Mouse (Mus musculus) liver, embryonic 12.5 days (tissue): ENCODE data around the gene Ces1d. TPM values are rescaled to one million over a fixed set of nuclear protein-coding genes. Genes with fewer than 3 reads are reported as not detected.
A peak's percentile ranks its signal among the peaks of the same experiment; 100 is the strongest.
"Not testable (repeated sequence)": the region's sequence is repeated elsewhere in the genome, so short reads cannot be mapped to it uniquely, and the experiment has no call there.

Experiments used
- ATAC-seq: fragments of 200-750 bp; cut with Nextera tagmentation; 2 replicates; pipeline ENCODE4 v1.8.0; 2017; ENCODE audit warnings: moderate number of reproducible peaks, mild to moderate bottlenecking, moderate library complexity
- H3K27ac ChIP-seq: fragments of 300-500 bp; sonication (generic); 2 replicates; pipeline ENCODE4 v1.5.1; 2016; ENCODE audit warnings: mild to moderate bottlenecking
- H3K27me3 ChIP-seq: fragments of 300-500 bp; sonication (generic); replicated peaks from 2 replicates; pipeline ENCODE4 v1.6.1; 2016; ENCODE audit warnings: mild to moderate bottlenecking, moderate library complexity
- H3K36me3 ChIP-seq: fragments of 300-500 bp; sonication (generic); 2 replicates; pipeline ENCODE4 v1.6.1; 2016; ENCODE audit warnings: mild to moderate bottlenecking, moderate library complexity
- H3K4me1 ChIP-seq: fragments of 300-500 bp; sonication (generic); 2 replicates; pipeline ENCODE4 v1.6.1; 2016
- H3K4me2 ChIP-seq: fragments of 300-500 bp; sonication (generic); 2 replicates; pipeline ENCODE4 v1.6.1; 2016; ENCODE audit warnings: mild to moderate bottlenecking, moderate library complexity
- H3K4me3 ChIP-seq: fragments of 300-500 bp; sonication (generic); 2 replicates; pipeline ENCODE4 v1.5.1; 2016; ENCODE audit warnings: mild to moderate bottlenecking, moderate library complexity
- H3K9ac ChIP-seq: fragments of 300-500 bp; sonication (generic); 2 replicates; pipeline ENCODE4 v1.6.1; 2016; ENCODE audit warnings: mild to moderate bottlenecking, moderate library complexity
- H3K9me3 ChIP-seq: fragments of 300-500 bp; sonication (generic); replicated peaks from 2 replicates; pipeline ENCODE4 v1.6.1; 2016; ENCODE audit warnings: mild to moderate bottlenecking, moderate library complexity
- WGBS: fragments of 180-500 bp; shearing (Covaris S2); methylation state at CpG from one replicate; pipeline ENCODE4 v1.1.7; 2016; ENCODE audit not compliant: insufficient replicate concordance; 5-methylcytosine and 5-hydroxymethylcytosine counted together
- polyA plus RNA-seq: library from polyadenylated mRNA; unstranded; fragments of >200 nt; fragmentation: Nextera tagmentation; extraction: Ambion mirVana; gene quantifications from 2 replicates; pipeline ENCODE4 v1.2.1, GENCODE M21; 2016

The Ces1d gene
- polyA plus RNA-seq: 1.5 and 1.8 TPM in 2 replicates

DNA sequence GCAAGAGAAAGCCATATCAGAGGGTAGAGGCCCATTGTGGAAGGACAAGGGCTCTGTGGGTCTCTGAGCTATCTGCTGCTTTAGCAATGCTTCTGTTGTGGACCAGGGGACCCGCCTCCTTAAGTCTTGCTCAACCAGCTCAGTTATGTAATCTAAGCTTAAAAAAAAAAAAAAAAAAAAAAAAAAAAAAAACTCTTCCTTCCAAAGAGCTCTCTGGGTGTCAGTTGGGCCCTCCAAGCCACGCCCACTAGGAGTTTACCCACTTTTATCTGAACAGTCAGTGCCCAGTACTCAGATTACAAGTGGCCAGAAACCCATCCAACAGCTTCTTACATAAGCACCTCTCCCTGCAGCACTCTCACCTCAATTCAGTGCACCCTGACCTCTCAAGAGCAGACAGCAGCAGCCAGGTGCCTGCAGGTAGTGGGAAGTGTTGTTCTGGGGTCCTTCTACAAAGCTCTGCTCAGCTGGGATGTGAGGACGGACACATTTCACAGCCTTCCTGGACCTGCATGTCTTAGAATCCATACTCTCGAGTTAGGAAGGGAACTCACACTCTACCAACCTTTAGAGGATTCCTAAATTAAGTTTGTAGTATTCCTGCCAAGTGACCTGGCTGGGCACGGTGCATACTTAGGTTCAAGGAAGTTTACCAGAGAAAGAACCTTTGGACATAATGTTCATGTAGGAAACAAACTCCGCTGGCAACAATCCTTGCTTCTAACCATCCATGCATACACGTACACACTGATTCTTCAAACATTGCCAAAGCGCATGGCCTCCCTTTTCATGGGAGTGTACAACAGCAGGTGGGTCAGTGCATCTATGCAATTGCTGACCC is at the start of gene Ces1d:
Ces1d (minus strand) TSS at position 154 of the 841 bp plus-strand sequence.
- ATAC-seq: no peak
- WGBS: 55% methylated on average over 8 of the region's 8 CpGs
- Histone ChIP-seq H3K9ac (no peak within 1 kb of the TSS), H3K27me3 (no peaks in the 10 kb centered on the region), H3K4me1 (no peaks in the 10 kb centered on the region), H3K4me2 (no peak within 1 kb of the TSS), H3K9me3 (no peaks in the 10 kb centered on the region), H3K27ac (no peak within 1 kb of the TSS), H3K4me3 (no peak within 1 kb of the TSS), H3K36me3 (no peaks in the 10 kb centered on the region)

DNA sequence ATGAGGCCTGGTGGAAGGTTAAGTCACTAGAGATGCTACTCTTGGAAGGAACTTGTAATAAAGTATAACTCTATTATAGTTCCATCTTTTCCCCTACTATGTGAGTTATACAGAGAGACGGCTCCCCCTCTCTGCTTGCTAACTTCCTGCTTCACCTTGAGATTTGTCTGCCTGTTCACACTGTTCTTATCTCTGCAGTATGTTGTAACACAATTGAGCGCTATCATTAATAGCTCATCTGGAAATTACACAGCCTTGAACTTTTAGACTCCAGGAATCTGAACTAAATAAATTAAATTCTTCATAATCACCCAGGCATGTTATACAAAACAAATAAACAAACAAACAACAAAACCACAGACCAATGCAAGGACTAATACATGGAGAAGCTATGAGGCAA is 48.4 kb upstream of the Ces1d start:
- Histone ChIP-seq H3K36me3 (no peaks in the 10 kb centered on the region), H3K4me1 (no peaks in the 10 kb centered on the region), H3K27me3 (no peaks in the 10 kb centered on the region), H3K9ac (no peak overlapping the region), H3K27ac (no peak overlapping the region), H3K9me3 (no peaks in the 10 kb centered on the region), H3K4me3 (no peak overlapping the region), H3K4me2 (no peak overlapping the region)
- no peak for ATAC-seq
- WGBS: 65% methylated on average over 2 of the region's 2 CpGs

GRCm38 (mm10) chr8:93239884-93240283 is 42.2 kb upstream of the Ces1d start:
- Histone ChIP-seq H3K4me3 (no peak overlapping the region), H3K36me3 (no peaks in the 10 kb centered on the region), H3K27me3 (no peaks in the 10 kb centered on the region), H3K9ac (no peak overlapping the region), H3K27ac (no peak overlapping the region), H3K9me3 (no peaks in the 10 kb centered on the region), H3K4me1 (no peaks in the 10 kb centered on the region), H3K4me2 (no peak overlapping the region)
- no peak for ATAC-seq

DNA sequence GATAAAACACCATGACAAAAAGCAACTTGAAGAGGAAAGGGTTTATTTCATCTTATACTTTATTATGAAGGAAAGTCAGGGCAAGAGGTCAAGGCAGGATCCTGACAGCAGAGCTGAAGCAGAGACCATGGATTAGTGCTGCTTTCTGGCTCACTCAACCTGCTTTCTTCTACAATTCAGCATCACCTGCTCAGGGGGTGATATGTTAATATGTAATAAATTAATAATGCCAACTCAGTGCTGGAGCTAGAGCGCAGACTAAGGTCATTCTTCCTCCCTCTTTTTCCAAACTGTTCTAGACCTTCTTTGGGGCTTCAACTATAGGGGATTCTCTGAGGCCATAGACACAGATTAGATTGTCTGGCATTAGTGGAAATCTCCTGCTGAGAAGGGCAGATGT is 38.0 kb upstream of the Ces1d start:
- Histone ChIP-seq H3K9ac (no peak overlapping the region), H3K27me3 (no peaks in the 10 kb centered on the region), H3K27ac (no peak overlapping the region), H3K4me3 (no peak overlapping the region), H3K9me3 (no peaks in the 10 kb centered on the region), H3K36me3 (no peaks in the 10 kb centered on the region), H3K4me2 (no peak overlapping the region), H3K4me1 (no peaks in the 10 kb centered on the region)
- WGBS: 66% methylated on average over 1 of the region's 1 CpGs
- no peak for ATAC-seq

DNA sequence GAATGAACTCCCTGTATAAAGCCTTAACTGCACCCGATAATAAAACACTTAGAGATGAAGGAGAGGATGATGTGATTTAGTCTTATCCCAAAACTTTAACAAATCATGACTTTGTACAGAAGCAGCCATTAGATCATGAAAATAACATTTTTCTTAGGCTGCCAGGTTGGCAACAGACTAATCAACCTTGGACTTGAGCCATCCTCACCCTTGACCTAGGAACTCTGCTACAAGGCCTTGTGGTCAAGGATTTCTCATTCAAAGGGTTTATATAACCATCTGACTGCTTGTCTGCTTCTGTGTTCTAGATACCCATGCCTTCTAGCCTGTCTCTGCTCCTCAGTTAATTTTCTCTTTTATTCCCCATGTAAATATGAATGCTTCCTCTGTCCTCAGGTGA is 37.1 kb upstream of the Ces1d start:
- H3K4me2 ChIP-seq: no peak overlapping the region
- H3K27ac ChIP-seq: no peak overlapping the region
- H3K27me3 ChIP-seq: no peaks in the 10 kb centered on the region
- H3K36me3 ChIP-seq: no peaks in the 10 kb centered on the region
- no peak overlapping the region for H3K4me3 ChIP-seq
- no peaks in the 10 kb centered on the region for H3K9me3 ChIP-seq
- H3K4me1 ChIP-seq: no peaks in the 10 kb centered on the region
- no peak overlapping the region for H3K9ac ChIP-seq
- no peak for ATAC-seq
- 57% methylated on average over 1 of the region's 1 CpGs for whole genome bisulfite sequencing

DNA sequence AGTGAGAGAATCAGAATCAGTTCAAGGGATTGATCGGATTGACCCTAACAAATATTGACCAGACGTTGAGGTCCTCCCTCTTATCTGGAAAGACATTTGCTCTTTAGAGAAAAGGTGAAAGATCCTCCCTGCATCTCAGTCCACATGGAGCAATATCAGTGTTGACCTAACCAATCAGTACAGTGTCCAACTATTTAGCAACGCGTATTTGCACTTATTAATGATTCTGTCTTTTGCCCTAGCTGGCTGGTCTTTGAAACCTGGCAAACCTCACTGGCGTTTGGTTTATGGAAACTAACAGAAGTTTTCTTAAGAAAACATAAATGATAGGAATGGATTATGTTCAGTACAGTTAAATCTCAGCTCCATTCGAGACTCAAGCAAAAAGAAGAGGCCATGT is 36.4 kb upstream of the Ces1d start:
- H3K9me3 ChIP-seq: no peaks in the 10 kb centered on the region
- no peak overlapping the region for H3K9ac ChIP-seq
- H3K4me3 ChIP-seq: no peak overlapping the region
- 59% methylated on average over 6 of the region's 6 CpGs for WGBS
- no peak overlapping the region for H3K4me2 ChIP-seq
- 0 out of 2 replicates have a peak, but pooled peaks have one; percentile 18 for ATAC-seq
- no peaks in the 10 kb centered on the region for H3K27me3 ChIP-seq
- H3K4me1 ChIP-seq: no peaks in the 10 kb centered on the region
- no peak overlapping the region for H3K27ac ChIP-seq
- H3K36me3 ChIP-seq: no peaks in the 10 kb centered on the region

DNA sequence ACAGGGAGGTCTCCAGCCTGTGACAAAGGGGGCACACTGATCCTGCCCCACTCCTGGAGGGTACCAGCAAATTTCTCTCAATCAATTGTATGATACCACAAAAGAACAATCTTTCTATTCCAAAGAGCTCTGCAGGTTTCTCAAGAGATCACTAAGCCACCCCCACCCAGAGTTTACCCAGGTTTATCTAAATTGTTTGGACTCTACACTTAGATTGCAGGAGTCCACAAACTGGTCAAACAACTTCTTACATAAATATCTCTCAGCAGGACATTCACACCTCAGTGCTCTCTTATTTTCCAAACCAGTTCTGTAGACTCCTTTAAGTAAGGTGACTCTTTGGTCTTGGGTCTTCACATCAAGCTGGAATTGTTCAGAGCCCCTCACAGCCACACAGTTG is 31.8 kb upstream of the Ces1d start, which contains the start of gene Ces1e:
Ces1e (minus strand) TSS at position 174 of the 400 bp plus-strand sequence.
- Histone ChIP-seq H3K9me3 (no peaks in the 10 kb centered on the region), H3K4me3 (no peak within 1 kb of the TSS), H3K4me1 (no peaks in the 10 kb centered on the region), H3K9ac (no peak within 1 kb of the TSS), H3K27me3 (no peaks in the 10 kb centered on the region), H3K4me2 (no peak within 1 kb of the TSS), H3K36me3 (no peaks in the 10 kb centered on the region), H3K27ac (no peak within 1 kb of the TSS)
- no peak for ATAC-seq

GRCm38 (mm10) chr8:93228673-93229370 is 31.2 kb upstream of the Ces1d start:
- no peak overlapping the region for H3K4me3 ChIP-seq
- no peaks in the 10 kb centered on the region for H3K9me3 ChIP-seq
- no peaks in the 10 kb centered on the region for H3K4me1 ChIP-seq
- no peaks in the 10 kb centered on the region for H3K36me3 ChIP-seq
- no peak overlapping the region for H3K9ac ChIP-seq
- ATAC-seq: no peak
- no peaks in the 10 kb centered on the region for H3K27me3 ChIP-seq
- H3K4me2 ChIP-seq: no peak overlapping the region
- 51% methylated on average over 11 of the region's 11 CpGs for WGBS
- no peak overlapping the region for H3K27ac ChIP-seq

GRCm38 (mm10) chr8:93226471-93226870 is 28.8 kb upstream of the Ces1d start:
- not testable (repeated sequence) for H3K4me1 ChIP-seq, H3K4me3 ChIP-seq, H3K27ac ChIP-seq, H3K9ac ChIP-seq, H3K27me3 ChIP-seq, H3K9me3 ChIP-seq, H3K4me2 ChIP-seq, ATAC-seq, H3K36me3 ChIP-seq
- WGBS: 77% methylated on average over 1 of the region's 1 CpGs

DNA sequence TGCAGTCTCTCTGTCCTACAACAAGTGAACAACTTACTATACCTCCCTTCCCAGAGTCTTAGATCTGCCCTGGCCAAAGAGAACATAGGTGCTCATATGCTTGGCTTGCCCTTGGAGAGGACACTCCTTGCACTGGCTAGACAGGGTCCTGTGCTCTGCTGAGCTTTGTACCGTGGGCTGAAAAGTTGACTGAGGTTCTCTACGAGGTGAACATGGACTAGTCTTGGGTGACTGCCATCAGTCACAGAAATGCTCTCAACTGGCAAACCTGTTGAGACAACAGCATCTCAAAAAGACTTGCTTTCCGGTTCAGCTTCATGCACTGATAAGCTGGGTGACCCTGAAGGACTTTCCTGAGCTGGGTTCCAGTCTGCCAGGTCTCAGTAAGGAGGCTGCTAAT is 24.3 kb upstream of the Ces1d start:
- Histone ChIP-seq H3K27me3 (no peaks in the 10 kb centered on the region), H3K9me3 (no peaks in the 10 kb centered on the region), H3K36me3 (no peaks in the 10 kb centered on the region), H3K27ac (no peak overlapping the region), H3K9ac (no peak overlapping the region), H3K4me1 (no peaks in the 10 kb centered on the region), H3K4me3 (no peak overlapping the region), H3K4me2 (no peak overlapping the region)
- ATAC-seq: no peak
- 64% methylated on average over 3 of the region's 3 CpGs for WGBS

DNA sequence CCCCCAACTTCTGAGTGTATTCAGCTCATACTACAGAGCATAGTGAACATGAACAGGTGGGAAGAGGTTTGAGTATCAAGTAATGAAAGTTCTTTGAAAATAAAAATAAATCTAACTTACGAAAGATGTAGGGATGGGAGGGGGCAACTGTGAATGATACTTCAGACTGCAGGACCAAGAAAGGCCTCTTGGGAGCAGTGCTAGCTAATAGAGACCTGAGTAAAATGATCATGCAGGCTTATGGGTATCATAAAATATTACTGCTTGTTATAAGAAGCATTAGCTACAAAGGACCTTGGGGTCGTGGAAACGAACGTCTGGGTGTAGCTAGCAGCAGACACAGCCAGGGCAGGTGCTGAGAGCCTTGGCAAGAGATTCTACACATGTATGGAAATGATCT is 20.2 kb upstream of the Ces1d start:
- H3K4me3 ChIP-seq: no peak overlapping the region
- H3K4me2 ChIP-seq: no peak overlapping the region
- no peak overlapping the region for H3K27ac ChIP-seq
- no peak for ATAC-seq
- no peaks in the 10 kb centered on the region for H3K36me3 ChIP-seq
- no peaks in the 10 kb centered on the region for H3K4me1 ChIP-seq
- no peaks in the 10 kb centered on the region for H3K9me3 ChIP-seq
- no peak overlapping the region for H3K9ac ChIP-seq
- H3K27me3 ChIP-seq: no peaks in the 10 kb centered on the region
- WGBS: 64% methylated on average over 4 of the region's 4 CpGs

DNA sequence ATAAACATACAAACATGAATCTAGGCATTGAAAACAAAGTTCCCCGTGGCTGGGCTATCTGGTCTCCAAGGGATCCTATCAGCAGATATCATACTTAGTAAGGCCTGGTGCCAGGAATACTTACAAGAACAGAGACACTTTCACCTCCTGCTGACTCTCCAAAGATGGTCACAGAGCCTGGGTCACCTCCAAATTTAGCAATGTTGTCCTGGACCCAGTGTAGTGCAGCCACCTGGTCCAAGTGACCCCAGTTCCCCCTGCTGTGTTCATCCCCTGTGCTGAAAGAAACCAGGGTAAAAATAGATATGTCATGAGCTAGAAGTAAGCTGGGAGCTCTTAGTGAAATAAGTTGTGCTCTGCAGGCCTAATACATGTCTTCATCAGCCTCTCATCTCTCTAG is 19.7 kb upstream of the Ces1d start:
- 62% methylated on average over 1 of the region's 1 CpGs for WGBS
- no peak for ATAC-seq
- no peaks in the 10 kb centered on the region for H3K27me3 ChIP-seq

More for the DNA sequence above, 19.7 kb upstream of the Ces1d start:
- Histone ChIP-seq H3K27ac (no peak overlapping the region), H3K9ac (no peak overlapping the region), H3K36me3 (no peaks in the 10 kb centered on the region), H3K4me3 (no peak overlapping the region), H3K4me2 (no peak overlapping the region), H3K4me1 (no peaks in the 10 kb centered on the region), H3K9me3 (no peaks in the 10 kb centered on the region)
